Mouse (Mus musculus): ENCODE measurements at regions not wholly inside any gene's neighbourhood (a gene's known extent, or its start where the extent isn't known, plus 50 kb on each side); places are given as distances from the start of the nearest gene placed in this dataset.

- intact Hi-C loops (cut with DNase I) = loop anchor here (10.0 kb wide), 1 partner anchor 1217 kb away; no protein-coding TSS in a partner anchor
- peak; percentile 26 to 72 for DNase-seq (ENCODE audit: low spot score in 2 of 2)
Measured at GRCm38 (mm10) chr6:139391307-139391706, 110.5 kb downstream of the Rergl start.

- intact Hi-C loops (cut with DNase I) = no loop called here
- DNase-seq (ENCODE audit: low spot score in 2 of 2) = no peak
Measured at GRCm38 (mm10) chr6:139350939-139351338, 150.8 kb downstream of the Rergl start.

- intact Hi-C loops (cut with DNase I) = no loop called here
- no peak for DNase-seq (ENCODE audit: low spot score in 2 of 2)
Measured at GRCm38 (mm10) chr6:139325226-139325625, 176.6 kb downstream of the Rergl start.

DNA sequence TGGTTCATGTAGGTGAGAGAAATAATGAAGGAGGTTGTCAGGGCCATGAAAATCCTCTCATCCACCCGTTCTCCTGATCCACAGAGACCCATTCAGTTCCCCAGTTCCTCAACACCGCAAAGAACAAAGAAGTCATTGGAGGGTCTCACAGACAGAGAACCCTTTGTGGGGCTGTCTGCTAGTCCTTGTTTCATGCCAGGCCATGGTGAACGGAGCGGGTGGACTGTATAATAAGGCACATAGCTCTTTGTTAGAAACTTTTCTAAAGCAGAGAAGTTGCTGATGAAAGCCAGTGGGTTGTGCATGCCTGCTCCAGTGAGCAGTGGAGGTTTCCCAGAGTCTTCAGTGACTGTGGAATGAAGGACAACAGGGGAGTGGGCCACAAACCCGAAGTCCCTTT is 194.1 kb downstream of the Rergl start:
- DNase-seq (ENCODE audit: low spot score in 2 of 2) = peak in 1 of 2 experiments; percentile 20
- intact Hi-C loops (cut with DNase I) = no loop called here

GRCm38 (mm10) chr6:139304306-139304705 is 197.5 kb downstream of the Rergl start:
- DNase-seq (ENCODE audit: low spot score in 2 of 2) = no peak

GRCm38 (mm10) chr6:139295701-139296100 is 206.1 kb downstream of the Rergl start:
- intact Hi-C loops (cut with DNase I) = no loop called here
- peak; percentile 34 to 71 for DNase-seq (ENCODE audit: low spot score in 2 of 2)

More at GRCm38 (mm10) chr6:139304306-139304705, 197.5 kb downstream of the Rergl start:
- intact Hi-C loops (cut with DNase I) = no loop called here

GRCm38 (mm10) chr6:139279093-139279492 is 222.7 kb downstream of the Rergl start:
- intact Hi-C loops (cut with DNase I) = no loop called here
- no peak for DNase-seq (ENCODE audit: low spot score in 2 of 2)

DNA sequence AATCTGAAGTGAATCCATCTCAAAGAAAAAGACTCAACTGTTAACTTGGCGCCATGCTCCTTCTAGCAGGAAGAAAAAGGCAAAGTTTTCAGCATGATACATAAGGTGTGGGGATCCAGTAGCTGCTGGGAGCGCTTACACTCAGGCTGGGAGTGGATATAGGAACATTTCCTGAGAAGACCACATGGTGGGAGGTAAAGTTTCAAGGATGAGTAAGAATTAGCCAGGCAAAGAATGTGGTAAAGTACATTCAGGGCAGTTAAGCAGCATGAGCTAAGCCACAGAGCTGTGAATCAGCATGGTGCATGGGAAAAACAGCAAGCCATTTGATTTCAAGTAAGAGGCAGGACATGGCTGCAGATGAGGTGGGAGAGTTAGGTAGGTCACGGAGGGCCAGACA is 226.3 kb downstream of the Rergl start:
- no peak for DNase-seq (ENCODE audit: low spot score in 2 of 2)
- intact Hi-C loops (cut with DNase I) = no loop called here

DNA sequence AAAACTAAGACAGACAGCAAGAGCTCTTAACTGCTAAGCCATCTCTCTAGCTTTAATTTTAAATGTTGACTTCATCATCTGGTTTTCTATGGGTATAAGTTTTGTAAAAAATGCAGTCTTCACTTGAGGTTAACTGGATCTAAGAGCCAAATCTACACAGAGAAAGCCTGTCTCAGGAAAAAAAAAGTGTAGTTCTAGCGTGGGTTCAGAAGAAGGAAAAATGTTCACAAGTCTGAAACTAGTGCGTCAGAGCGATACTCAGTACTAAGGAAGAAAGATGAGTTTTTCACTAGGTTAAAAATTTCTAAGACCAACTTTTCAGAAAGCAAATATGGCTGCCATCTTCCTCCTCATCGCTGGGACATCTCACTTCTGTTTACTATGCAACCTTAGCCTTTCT is 248.1 kb downstream of the Rergl start:
- DNase-seq (ENCODE audit: low spot score in 2 of 2) = no peak
- intact Hi-C loops (cut with DNase I) = no loop called here

DNA sequence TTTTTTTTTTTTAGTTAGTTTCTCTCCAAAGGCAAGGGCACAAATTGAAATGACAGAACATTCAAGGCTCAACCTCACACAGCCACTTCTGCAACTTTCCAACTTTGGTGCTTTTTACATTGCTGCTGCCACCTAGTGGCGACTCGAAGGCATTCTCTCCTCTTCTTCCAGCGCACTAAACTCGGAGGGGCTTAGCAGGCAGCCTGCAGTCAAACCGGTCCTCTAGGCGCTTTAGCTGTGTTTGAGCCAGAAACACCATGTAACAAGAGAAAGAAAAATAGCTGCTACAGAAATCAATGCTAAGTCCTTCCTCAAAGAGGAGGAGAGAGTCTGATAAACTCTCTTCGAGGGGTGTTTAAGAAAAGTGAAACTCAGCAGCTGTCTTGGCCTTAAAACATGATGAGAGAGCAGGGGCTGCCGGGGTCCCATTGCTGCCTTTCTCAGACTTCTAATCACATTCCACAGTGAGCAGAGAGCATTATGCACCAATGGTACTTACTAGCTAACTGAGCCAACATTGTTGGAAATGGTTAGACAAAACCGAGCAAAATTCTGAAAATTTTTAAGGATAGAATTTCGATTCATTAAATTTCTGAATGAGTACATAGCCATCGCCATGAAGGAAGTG is 252.7 kb downstream of the Rergl start:
- peak; percentile 64 to 74 for DNase-seq (ENCODE audit: low spot score in 2 of 2)
- intact Hi-C loops (cut with DNase I) = loop anchor here (1.0 to 10.0 kb wide), 3 partner anchors 194 to 1074 kb away; no protein-coding TSS in a partner anchor

DNA sequence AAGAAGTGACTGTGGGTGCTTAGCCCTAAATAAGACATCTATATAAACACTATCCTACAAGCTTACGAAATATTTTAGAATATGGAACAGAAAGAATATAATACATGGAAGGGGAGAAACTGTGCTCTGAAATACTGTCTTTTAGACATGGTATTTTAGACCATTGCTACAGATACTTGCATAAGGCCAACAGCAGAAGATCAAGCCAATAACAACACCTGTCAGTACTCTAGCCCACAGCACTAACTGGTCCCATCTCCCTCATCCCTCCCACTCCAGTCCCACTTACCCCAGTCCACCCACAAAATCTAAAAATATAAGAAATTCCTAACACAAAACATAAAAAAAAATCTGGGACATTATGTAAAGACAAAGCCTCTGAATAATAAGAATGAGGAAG is 275.6 kb downstream of the Rergl start:
- intact Hi-C loops (cut with DNase I) = no loop called here
- DNase-seq (ENCODE audit: low spot score in 2 of 2) = no peak

DNA sequence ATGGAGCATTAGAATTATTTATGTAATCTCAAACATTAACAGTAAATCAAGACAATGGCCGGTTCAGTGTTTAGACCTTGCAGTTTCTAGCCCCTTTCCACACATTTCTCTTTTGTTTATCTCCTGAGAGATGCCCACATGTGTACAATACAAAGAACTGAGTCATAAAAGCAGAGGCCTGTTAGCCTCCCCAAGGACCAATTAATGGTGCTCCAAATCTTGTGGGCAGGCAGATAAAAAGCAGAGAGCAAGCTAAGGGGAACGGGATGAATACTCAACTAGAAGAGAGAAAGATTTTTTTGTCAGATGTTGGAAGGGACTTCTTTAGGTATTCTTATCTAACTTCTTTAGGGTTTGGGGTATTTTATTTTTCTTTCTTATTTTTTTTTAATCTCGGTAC is 287.3 kb downstream of the Rergl start:
- intact Hi-C loops (cut with DNase I) = no loop called here
- no peak for DNase-seq (ENCODE audit: low spot score in 2 of 2)

DNA sequence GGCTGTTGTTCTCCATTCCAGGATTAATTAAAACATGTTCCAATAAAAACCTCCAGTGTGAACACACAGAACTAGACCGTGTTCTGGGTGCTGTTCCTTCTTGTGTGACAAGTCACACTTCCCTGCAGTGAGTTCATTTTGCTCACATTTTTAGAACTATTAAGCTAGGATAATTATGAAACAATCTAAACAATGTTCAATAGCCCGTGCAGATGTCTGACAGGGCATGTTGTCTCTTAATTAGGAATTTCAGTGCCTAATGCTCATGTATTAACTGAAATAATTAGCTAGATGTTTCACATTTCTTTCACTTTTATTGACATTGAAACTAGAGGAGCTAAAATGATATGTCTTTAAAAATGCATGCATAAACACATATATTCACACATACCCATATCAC is 291.5 kb downstream of the Rergl start:
- no peak for DNase-seq (ENCODE audit: low spot score in 2 of 2)
- intact Hi-C loops (cut with DNase I) = no loop called here

DNA sequence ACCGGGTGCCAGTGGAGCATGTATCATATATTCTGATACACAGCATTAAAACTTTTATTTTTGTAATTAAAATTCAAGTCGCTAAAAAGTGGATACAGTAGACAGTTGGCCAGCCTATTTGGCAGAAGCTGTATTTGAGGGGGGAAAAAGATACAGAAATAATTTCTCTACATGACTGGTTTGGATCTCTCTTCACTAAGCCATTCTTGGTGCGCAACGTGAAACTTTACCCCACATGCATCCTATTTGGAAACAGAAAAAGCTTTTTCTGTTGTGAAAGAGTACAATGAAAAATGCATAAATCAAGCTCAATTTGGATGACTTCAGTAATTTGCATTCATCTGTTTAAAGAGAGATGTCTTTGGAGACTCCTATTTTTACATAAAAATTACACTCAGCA is 303.2 kb downstream of the Rergl start:
- DNase-seq (ENCODE audit: low spot score in 2 of 2) = peak; percentile 32 to 44
- intact Hi-C loops (cut with DNase I) = no loop called here

- intact Hi-C loops (cut with DNase I) = no loop called here
- DNase-seq (ENCODE audit: low spot score in 2 of 2) = no peak
Measured at GRCm38 (mm10) chr6:139186431-139186830, 315.3 kb downstream of the Rergl start.

DNA sequence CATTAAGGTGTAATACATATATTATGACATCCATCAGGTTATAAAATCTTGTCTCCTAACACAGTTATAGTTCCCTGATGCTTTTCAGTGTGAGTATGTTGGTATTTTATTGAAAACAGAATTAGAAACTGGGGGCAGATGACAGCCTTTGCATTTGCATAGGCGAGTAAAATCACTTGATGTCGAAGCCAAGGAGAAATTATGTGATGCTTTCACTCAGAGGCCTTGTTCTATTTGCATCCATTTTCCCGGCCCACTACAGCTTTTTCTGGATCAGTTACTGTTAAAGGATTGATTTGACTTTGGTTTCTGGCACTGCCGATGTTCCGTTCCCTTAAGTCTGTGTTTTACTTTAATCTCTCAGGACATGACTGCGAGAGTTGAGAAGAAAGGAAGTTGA is 341.4 kb downstream of the Rergl start:
- DNase-seq (ENCODE audit: low spot score in 2 of 2) = peak; percentile 30 to 44
- intact Hi-C loops (cut with DNase I) = no loop called here

- peak; percentile 48 to 62 for DNase-seq (ENCODE audit: low spot score in 2 of 2)
- intact Hi-C loops (cut with DNase I) = no loop called here
Measured at GRCm38 (mm10) chr6:139159741-139160140, 342.0 kb downstream of the Rergl start.

DNA sequence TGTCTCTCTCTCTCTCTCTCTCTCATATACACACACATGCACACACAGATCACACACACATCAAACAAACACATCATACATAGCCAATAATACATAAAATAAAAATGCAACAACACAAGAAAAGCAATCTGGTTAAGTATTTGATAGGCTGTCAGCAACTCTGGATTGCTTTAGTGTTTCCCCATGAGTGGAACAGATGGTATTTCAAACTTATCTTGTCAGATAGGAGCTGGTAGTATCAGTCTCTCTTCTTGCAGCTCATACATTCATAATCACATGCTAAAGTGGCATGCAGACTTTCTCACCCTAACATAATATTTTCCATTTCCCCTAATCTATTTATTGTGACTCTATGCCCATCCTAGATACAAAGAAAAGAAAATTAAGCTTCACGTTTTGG is 347.0 kb downstream of the Rergl start:
- no peak for DNase-seq (ENCODE audit: low spot score in 2 of 2)
- intact Hi-C loops (cut with DNase I) = no loop called here

DNA sequence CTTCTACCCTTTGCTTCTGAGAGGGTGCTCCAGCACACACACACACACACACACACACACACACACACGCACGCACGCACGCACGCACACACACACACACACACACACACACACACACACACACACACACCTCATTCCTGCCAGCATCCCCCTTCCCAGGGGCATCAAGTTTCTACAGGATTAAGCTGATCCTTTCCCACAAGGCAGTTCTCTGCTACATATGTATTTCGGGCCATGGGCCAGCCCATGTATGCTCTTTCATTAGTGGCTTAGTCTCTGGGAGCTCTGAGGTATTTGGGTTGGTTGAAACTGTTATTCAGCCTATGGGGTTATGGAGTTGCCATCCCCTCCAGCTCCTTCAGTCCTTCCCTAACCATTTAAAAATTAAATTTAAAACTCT is 366.1 kb downstream of the Rergl start:
- intact Hi-C loops (cut with DNase I) = no loop called here
- DNase-seq (ENCODE audit: low spot score in 2 of 2) = no peak

- intact Hi-C loops (cut with DNase I) = no loop called here
- peak in 1 of 2 experiments; percentile 15 for DNase-seq (ENCODE audit: low spot score in 2 of 2)
Measured at GRCm38 (mm10) chr6:139132083-139132679, 369.6 kb downstream of the Rergl start.

GRCm38 (mm10) chr6:139108263-139108662 is 393.5 kb downstream of the Rergl start:
- DNase-seq (ENCODE audit: low spot score in 2 of 2) = no peak
- intact Hi-C loops (cut with DNase I) = no loop called here
